Mouse (Mus musculus) layer of hippocampus, adult 8-10 months (tissue): Measurements from ENCODE around the gene Scn8a. TPM values are rescaled to one million over a fixed set of nuclear protein-coding genes. Genes with fewer than 3 reads are reported as not detected.
A peak's percentile ranks its signal among the peaks of the same experiment; 100 is the strongest.
"Not testable (repeated sequence)": the region's sequence is repeated elsewhere in the genome, so short reads cannot be mapped to it uniquely, and the experiment has no call there.

Experiments used
- DNase-seq, 2 experiments: peaks; one replicate each; pipeline ENCODE4 v3.0.0; 2022; ENCODE audit warnings: low spot score in 2 of 2
- total RNA-seq, 4 experiments: library from RNA; stranded (reverse); gene quantifications; 2 replicates each; pipeline ENCODE4 v1.2.4; 2022

Gene Scn8a
- total RNA-seq, result 100 to 1,000 TPM; 205 to 269 (median 234) TPM

DNA sequence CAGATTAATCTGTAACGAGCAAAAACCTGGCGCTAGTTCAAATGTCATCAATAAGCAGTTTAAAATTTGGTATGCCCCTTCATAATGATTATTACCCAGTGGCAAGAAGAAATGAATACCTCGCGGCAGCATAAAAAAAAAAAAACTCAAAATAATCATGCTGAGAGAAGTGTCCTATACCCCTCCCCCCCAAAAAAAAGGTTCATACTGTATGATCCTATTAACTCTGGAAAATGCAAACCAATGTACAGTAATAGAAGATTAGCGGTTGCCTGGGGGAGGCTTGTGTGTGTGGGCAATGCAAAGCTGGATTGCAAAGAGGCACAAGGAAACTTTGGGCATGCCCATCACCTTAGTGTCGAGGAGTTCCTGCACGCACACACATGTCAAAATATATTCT lies at the start of gene Scn8a:
Scn8a (plus strand) TSS at position 301 of the 400 bp plus-strand sequence.
- DNase-seq, result no peak

GRCm38 (mm10) chr15:100821824-100822223 lies 47.8 kb upstream of the Scn8a start:
- no peak for DNase-seq

- DNase-seq, result not testable (repeated sequence)
These were observed 47.3 kb upstream of the Scn8a start for GRCm38 (mm10) chr15:100822370-100822769.

GRCm38 (mm10) chr15:100825249-100825856 lies 44.3 kb upstream of the Scn8a start:
- peak; percentile 46 to 58 for DNase-seq

- DNase-seq, result peak in 1 of 2 experiments; percentile 55
These were observed 43.6 kb upstream of the Scn8a start for GRCm38 (mm10) chr15:100826076-100826475.

DNA sequence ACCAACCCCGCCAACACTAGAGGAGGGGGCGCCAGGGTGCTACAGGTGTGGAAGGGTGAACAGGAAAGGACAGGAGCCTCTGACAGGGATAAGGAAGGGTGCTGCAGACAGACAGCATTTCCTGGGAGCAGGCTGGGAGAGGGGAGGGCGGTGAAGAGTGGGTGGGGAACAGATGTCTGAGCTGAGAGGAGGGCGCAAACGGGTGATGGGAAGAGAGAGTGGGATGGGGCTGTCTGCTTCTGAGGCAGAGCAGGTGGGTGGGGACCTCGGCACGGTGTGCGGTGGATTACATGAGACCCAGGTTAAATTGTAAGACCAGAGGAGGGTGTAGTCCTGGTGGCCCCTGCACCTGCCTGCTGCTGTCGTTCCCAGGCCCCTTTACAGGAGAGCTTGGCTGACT lies 39.9 kb upstream of the Scn8a start:
- DNase-seq, result peak; percentile 68 to 72

GRCm38 (mm10) chr15:100830682-100831081 lies 39.0 kb upstream of the Scn8a start:
- DNase-seq, result no peak

- DNase-seq, result peak; percentile 51 to 53
These were observed 37.5 kb upstream of the Scn8a start for GRCm38 (mm10) chr15:100832144-100832543.

GRCm38 (mm10) chr15:100832784-100833183 lies 36.9 kb upstream of the Scn8a start:
- no peak for DNase-seq

DNA sequence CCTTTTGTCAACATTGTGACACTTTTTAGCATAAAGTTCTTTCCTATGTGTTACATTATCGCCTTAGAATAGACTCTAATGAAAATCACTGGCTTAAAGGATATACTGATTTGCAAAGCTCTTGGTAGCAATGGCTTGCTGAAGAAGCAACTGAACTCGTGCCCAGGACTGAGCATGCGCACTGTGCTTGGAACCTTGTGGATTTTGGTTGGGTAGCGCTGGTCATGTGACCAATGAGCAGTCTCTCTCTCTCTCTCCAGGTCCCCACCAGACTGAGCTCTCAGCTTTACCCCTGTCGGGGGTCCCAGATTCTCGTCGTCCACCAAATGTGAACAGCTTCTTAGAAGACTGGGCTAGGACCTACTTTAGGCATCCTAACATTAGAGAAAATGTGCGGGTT lies 32.9 kb upstream of the Scn8a start:
- no peak for DNase-seq

GRCm38 (mm10) chr15:100838607-100839207 lies 31.0 kb upstream of the Scn8a start:
- peak in 1 of 2 experiments; percentile 63 for DNase-seq

GRCm38 (mm10) chr15:100844336-100844735 lies 25.3 kb upstream of the Scn8a start:
- no peak for DNase-seq

GRCm38 (mm10) chr15:100845049-100845879 lies 24.4 kb upstream of the Scn8a start:
- DNase-seq, result no peak

GRCm38 (mm10) chr15:100847193-100847592 lies 22.5 kb upstream of the Scn8a start:
- no peak for DNase-seq

DNA sequence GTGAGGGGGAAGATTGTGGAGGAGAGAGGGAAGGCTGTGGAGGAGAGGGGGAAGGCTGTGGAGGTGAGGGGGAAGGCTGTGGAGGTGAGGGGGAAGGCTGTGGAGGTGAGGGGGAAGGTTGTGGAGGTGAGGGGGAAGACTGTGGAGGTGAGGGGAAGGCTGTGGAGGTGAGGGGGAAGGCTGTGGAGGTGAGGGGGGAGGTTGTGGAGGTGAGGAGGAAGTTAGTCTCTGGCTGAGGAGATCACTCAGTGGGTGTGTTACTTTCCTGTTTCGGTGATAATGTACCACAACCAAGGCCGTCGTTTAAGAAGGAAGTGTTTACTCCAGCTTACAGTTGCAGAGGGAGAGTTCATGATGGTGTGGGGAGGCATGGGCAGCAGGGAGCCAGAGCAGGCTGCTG lies 12.1 kb upstream of the Scn8a start:
- no peak for DNase-seq

GRCm38 (mm10) chr15:100860856-100861255 lies 8.8 kb upstream of the Scn8a start:
- DNase-seq, result no peak

- no peak for DNase-seq
These were observed 4.1 kb upstream of the Scn8a start for GRCm38 (mm10) chr15:100865556-100865955.

DNA sequence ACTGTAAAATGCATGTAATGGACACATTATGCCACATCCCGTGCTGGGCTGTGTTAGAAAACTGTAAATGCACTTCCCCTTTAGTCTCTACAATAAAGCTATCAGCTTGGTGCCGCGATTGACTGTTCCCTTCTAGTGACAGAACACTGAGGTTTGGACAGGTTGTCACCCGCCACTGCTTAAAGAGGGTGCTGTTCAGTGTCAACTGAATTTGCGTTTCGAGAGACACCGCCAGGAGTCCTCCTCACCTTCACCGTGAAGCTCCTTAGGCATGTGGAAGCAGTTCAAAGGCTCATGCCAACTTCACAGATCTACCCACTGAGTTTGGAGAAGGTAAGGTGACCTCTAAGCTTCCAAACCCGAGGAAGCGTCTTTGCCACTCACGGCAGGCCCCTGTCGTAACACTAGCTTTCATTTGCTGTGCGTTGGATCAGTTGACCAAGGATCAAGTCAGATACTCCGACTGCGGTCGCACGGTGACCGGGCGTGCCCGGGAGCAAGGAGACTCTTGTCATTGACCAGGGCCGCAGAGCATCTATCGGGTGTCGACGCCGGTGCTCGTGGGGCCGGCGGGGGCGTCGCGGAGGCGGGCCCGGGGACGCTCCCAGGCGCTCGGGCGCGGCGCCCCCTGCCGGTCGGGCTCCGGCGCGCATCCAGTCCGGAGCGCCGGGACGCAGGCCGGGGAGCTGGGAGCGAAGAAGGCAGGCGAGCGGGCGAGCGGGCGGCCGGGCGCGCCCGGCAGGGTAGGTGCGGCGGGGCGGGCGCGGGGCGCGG lies 530 bp downstream of the Scn8a start:
- DNase-seq, result peak; percentile 51 to 72

DNA sequence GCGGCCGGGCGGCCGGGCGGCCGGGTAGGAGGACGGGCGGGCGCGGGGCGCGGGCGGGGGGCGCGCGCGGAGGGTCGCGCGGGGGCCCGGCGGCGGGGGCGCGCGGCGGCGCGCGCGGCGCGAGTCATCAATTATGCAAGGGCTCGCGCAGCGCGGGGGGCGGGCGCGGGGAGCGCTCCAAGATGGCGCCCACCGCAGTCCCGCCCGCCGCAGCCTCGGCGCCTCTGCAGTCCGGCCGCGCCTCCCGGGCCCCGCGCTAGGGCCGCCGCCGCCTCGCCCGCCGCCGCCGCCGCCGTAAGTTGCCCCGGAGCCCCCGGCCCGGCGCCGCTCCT lies 1.1 kb downstream of the Scn8a start:
- peak in 1 of 2 experiments; percentile 44 for DNase-seq

DNA sequence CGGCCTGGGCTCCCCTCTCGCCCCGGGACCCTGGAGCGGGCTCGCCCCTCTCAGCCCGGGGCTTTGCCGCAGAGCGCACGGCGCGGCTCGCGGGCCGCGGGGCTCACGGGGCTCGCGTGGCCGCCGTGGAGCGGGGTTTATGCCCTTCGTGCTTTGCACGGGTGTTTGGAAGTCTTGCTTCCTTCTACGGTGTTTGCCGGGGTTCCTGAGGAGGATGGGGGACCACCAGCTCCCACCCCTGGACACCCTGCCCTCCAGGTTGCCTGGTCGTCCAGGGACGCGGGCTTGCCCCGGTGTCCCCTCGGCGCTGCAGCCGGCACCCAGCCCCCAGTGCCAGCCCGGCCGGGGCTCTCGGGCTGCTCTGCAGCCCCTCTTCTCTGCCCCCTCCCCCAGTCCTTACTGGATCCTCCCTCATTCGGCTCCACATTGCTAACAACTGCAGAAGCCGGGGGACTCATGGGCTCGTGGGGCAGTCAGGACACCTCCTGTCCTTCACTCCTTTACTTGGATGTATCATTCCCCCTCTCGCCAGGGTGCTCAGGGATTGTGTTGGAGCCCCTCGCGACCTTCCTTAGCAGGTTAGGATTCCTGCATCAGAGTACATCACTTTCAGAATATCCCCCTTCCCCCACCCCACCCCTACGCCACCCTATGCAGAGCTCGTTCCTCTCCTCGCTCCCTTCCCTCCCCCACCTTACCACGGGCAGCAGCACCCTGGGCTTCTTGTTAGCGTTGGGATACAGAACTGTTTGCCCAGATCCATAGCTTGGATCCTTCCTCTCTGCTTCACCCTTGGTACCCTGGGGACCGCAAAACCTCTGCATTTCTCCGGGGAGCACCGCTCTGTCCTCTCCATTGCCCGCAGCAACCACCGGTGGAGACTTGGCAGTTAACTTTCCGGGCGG lies 1.7 kb downstream of the Scn8a start:
- DNase-seq, result no peak

- DNase-seq, result peak in 1 of 2 experiments; percentile 43
These were observed 3.5 kb downstream of the Scn8a start for GRCm38 (mm10) chr15:100873155-100873554.
